Mouse (Mus musculus) testis, postnatal 10 days (tissue): ENCODE measurements at regions not wholly inside any gene's neighbourhood (a gene's known extent, or its start where the extent isn't known, plus 50 kb on each side); places are given as distances from the start of the nearest gene placed in this dataset.
A peak's percentile ranks its signal among the peaks of the same experiment; 100 is the strongest.

Experiments used
- DNase-seq: peaks from one replicate; pipeline ENCODE4 v3.0.0; 2021; ENCODE audit warnings: low spot score

GRCm38 (mm10) chr17:88307082-88307481, 133.4 kb upstream of the Foxn2 start:
- DNase-seq: no peak

GRCm38 (mm10) chr17:88307826-88308225, 132.7 kb upstream of the Foxn2 start:
- no peak for DNase-seq

GRCm38 (mm10) chr17:88312876-88313275, 127.6 kb upstream of the Foxn2 start:
- DNase-seq: peak; percentile 59

- DNase-seq: no peak
These were observed 124.1 kb upstream of the Foxn2 start for GRCm38 (mm10) chr17:88316213-88316967.

GRCm38 (mm10) chr17:88317311-88317710, 123.2 kb upstream of the Foxn2 start:
- DNase-seq: no peak

- DNase-seq: no peak
These were observed 122.7 kb upstream of the Foxn2 start for GRCm38 (mm10) chr17:88317806-88318205.

GRCm38 (mm10) chr17:88318207-88318791, 122.2 kb upstream of the Foxn2 start:
- no peak for DNase-seq

- no peak for DNase-seq
These were observed 121.6 kb upstream of the Foxn2 start for GRCm38 (mm10) chr17:88318936-88319335.

- DNase-seq: no peak
These were observed 119.8 kb upstream of the Foxn2 start for GRCm38 (mm10) chr17:88320686-88321085.

- no peak for DNase-seq
These were observed 115.1 kb upstream of the Foxn2 start for GRCm38 (mm10) chr17:88325326-88325909.

- DNase-seq: no peak
These were observed 114.4 kb upstream of the Foxn2 start for GRCm38 (mm10) chr17:88325910-88326739.

GRCm38 (mm10) chr17:88326740-88327123, 113.8 kb upstream of the Foxn2 start:
- DNase-seq: no peak

GRCm38 (mm10) chr17:88327791-88328190, 112.7 kb upstream of the Foxn2 start:
- DNase-seq: no peak

GRCm38 (mm10) chr17:88328807-88329206, 111.7 kb upstream of the Foxn2 start:
- no peak for DNase-seq

GRCm38 (mm10) chr17:88329715-88330114, 110.8 kb upstream of the Foxn2 start:
- peak; percentile 66 for DNase-seq

GRCm38 (mm10) chr17:88330129-88330528, 110.4 kb upstream of the Foxn2 start:
- peak; percentile 54 for DNase-seq

GRCm38 (mm10) chr17:88333816-88334215, 106.7 kb upstream of the Foxn2 start:
- DNase-seq: no peak

GRCm38 (mm10) chr17:88335271-88335670, 105.2 kb upstream of the Foxn2 start:
- DNase-seq: no peak

- DNase-seq: no peak
These were observed 104.3 kb upstream of the Foxn2 start for GRCm38 (mm10) chr17:88336140-88336769.

GRCm38 (mm10) chr17:88337649-88338404, 102.7 kb upstream of the Foxn2 start:
- DNase-seq: no peak

GRCm38 (mm10) chr17:88341141-88341540, 99.4 kb upstream of the Foxn2 start:
- no peak for DNase-seq
